Mouse (Mus musculus): Measurements from ENCODE around the gene Ncor2. TPM values are rescaled to one million over a fixed set of nuclear protein-coding genes. Genes with fewer than 3 reads are reported as not detected.

Ncor2 gene
- polyA plus RNA-seq, 1 experiment from 2014 or later, result 17.2 TPM

- ATAC-seq (replicated peaks; ENCODE audit: low FRiP score) (no peak), DNase-seq (ENCODE audit: low spot score) (no peak)
- Histone ChIP-seq H3K36me3 (ENCODE audit: control insufficient read depth, insufficient read depth, low read length) (peaks cover 15% of the 10 kb centered on the region), H3K4me2 (no peak overlapping the region), H3K9ac (ENCODE audit: low read depth, low read length) (no peak overlapping the region), H3K4me3 (ENCODE audit: low read depth, low read length) (no peak overlapping the region), H3K9me3 (ENCODE audit: control insufficient read depth, low read length) (no peaks in the 10 kb centered on the region), H3K27me3 (replicated peaks; ENCODE audit: control insufficient read depth, insufficient read depth, low read length) (no peaks in the 10 kb centered on the region), H3K27ac (ENCODE audit: low read depth, low read length) (no peak overlapping the region), H3K4me1 (replicated peaks; ENCODE audit: control insufficient read depth, insufficient read depth, low read length) (peaks cover 16% of the 10 kb centered on the region)
- WGBS, result 62% methylated on average over 2 of the region's 2 CpGs
These were observed 108.6 kb downstream of the Ncor2 start for GRCm38 (mm10) chr5:125070399-125070798.

GRCm38 (mm10) chr5:125069916-125070315 lies 109.1 kb downstream of the Ncor2 start:
- Histone ChIP-seq H3K9me3 (ENCODE audit: control insufficient read depth, low read length) (no peaks in the 10 kb centered on the region), H3K27ac (ENCODE audit: low read depth, low read length) (no peak overlapping the region), H3K4me2 (no peak overlapping the region), H3K4me3 (ENCODE audit: low read depth, low read length) (no peak overlapping the region), H3K27me3 (replicated peaks; ENCODE audit: control insufficient read depth, insufficient read depth, low read length) (no peaks in the 10 kb centered on the region), H3K4me1 (replicated peaks; ENCODE audit: control insufficient read depth, insufficient read depth, low read length) (peaks cover 16% of the 10 kb centered on the region), H3K9ac (ENCODE audit: low read depth, low read length) (no peak overlapping the region), H3K36me3 (ENCODE audit: control insufficient read depth, insufficient read depth, low read length) (peaks cover 15% of the 10 kb centered on the region)
- ATAC-seq (replicated peaks; ENCODE audit: low FRiP score) (no peak), DNase-seq (ENCODE audit: low spot score) (no peak)
- WGBS, result 77% methylated on average over 5 of the region's 5 CpGs

- H3K36me3 ChIP-seq (ENCODE audit: control insufficient read depth, insufficient read depth, low read length), result peaks cover 15% of the 10 kb centered on the region
- DNase-seq (ENCODE audit: low spot score) (no peak), ATAC-seq (replicated peaks; ENCODE audit: low FRiP score) (no peak)
- no peaks in the 10 kb centered on the region for H3K9me3 ChIP-seq (ENCODE audit: control insufficient read depth, low read length)
- 72% methylated on average over 5 of the region's 5 CpGs for WGBS
- H3K4me2 ChIP-seq, result no peak overlapping the region
- no peak overlapping the region for H3K4me3 ChIP-seq (ENCODE audit: low read depth, low read length)
- no peaks in the 10 kb centered on the region for H3K27me3 ChIP-seq (replicated peaks; ENCODE audit: control insufficient read depth, insufficient read depth, low read length)
- H3K9ac ChIP-seq (ENCODE audit: low read depth, low read length), result no peak overlapping the region
- H3K4me1 ChIP-seq (replicated peaks; ENCODE audit: control insufficient read depth, insufficient read depth, low read length), result peaks cover 13% of the 10 kb centered on the region
- H3K27ac ChIP-seq (ENCODE audit: low read depth, low read length), result no peak overlapping the region
These were observed 109.6 kb downstream of the Ncor2 start for GRCm38 (mm10) chr5:125069426-125069825.

- Histone ChIP-seq H3K9me3 (ENCODE audit: control insufficient read depth, low read length) (no peaks in the 10 kb centered on the region), H3K9ac (ENCODE audit: low read depth, low read length) (no peak overlapping the region), H3K4me1 (replicated peaks; ENCODE audit: control insufficient read depth, insufficient read depth, low read length) (peaks cover 13% of the 10 kb centered on the region), H3K4me2 (no peak overlapping the region), H3K27ac (ENCODE audit: low read depth, low read length) (no peak overlapping the region), H3K36me3 (ENCODE audit: control insufficient read depth, insufficient read depth, low read length) (peaks cover 15% of the 10 kb centered on the region), H3K27me3 (replicated peaks; ENCODE audit: control insufficient read depth, insufficient read depth, low read length) (no peaks in the 10 kb centered on the region), H3K4me3 (ENCODE audit: low read depth, low read length) (no peak overlapping the region)
- ATAC-seq (replicated peaks; ENCODE audit: low FRiP score), result no peak
- no peak for DNase-seq (ENCODE audit: low spot score)
- WGBS, result 73% methylated on average over 16 of the region's 16 CpGs
These were observed 110.6 kb downstream of the Ncor2 start for GRCm38 (mm10) chr5:125068371-125068951.

DNA sequence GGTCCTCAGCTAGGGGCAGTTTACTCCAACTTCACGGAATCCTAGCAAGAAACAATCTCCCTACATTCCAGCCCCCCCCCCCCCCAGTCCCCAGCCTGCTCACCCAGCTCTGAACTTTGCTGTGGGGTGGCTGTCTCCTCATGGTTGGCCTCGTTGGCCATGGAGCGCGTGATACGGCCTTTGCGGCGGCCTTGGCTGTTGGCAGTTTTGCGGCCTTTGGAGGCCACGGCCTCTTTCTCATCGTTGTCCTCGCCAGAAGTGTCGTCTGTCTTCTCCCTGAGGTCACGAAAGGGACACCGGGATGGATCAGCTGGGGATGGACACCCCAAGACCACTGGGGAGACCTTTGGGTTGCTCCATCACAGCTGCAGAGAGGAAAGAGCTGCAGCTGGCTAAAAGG lies 111.3 kb downstream of the Ncor2 start:
- Histone ChIP-seq H3K36me3 (ENCODE audit: control insufficient read depth, insufficient read depth, low read length) (peaks cover 15% of the 10 kb centered on the region), H3K4me1 (replicated peaks; ENCODE audit: control insufficient read depth, insufficient read depth, low read length) (peaks cover 13% of the 10 kb centered on the region)
- no peak for DNase-seq (ENCODE audit: low spot score)

DNA sequence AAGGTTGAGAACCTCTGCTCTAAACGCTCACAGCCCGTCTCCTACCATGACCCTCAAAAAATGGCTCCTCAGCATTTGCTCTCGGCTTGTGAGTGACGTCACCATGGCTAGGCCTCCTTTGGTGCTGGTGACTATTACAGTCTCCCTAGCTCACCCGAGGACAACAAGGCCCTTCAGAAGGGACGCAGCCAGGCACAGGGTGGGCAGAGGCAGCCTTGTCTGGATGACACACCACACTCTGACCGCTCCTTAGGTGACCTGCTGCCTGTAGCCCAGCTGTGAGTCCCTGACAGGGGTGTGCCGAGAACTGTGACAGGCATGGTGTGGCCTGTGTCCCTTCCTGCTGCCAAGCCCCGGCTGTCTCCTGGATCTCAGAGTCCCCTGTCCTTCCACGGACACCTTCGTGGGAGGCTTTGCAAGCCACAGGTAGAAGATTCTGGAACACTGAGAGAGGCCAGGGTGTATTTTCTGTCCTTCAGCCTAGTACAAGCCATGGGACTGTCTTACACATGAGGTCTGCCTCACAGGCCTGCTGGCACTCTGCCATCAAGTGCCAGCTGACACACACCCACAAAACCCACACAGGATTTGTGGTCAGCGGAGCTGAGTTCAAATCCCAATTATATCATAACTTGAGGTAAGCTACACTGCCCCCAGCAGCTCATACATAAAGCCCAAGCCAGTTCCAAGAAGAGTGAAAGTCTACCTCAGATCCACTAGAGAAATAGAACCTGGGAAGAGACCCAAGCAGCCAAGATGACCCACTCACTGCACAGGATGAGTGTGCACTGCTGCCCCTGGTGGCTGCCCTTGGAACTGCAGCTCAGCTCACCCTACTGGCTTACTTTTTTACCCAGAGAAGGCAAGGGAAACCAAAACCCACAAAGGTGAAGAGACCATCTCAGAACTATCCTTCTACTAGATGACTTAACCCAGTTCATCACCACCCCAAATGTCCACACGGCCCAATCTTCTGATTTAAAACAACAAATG lies 112.2 kb downstream of the Ncor2 start:
- Histone ChIP-seq H3K4me2 (no peak overlapping the region), H3K4me1 (replicated peaks; ENCODE audit: control insufficient read depth, insufficient read depth, low read length) (peaks cover 5% of the 10 kb centered on the region; the same call in 1 of the 2 replicates), H3K9ac (ENCODE audit: low read depth, low read length) (no peak overlapping the region), H3K9me3 (ENCODE audit: control insufficient read depth, low read length) (no peaks in the 10 kb centered on the region), H3K27me3 (replicated peaks; ENCODE audit: control insufficient read depth, insufficient read depth, low read length) (no peaks in the 10 kb centered on the region), H3K4me3 (ENCODE audit: low read depth, low read length) (no peak overlapping the region), H3K27ac (ENCODE audit: low read depth, low read length) (no peak overlapping the region), H3K36me3 (ENCODE audit: control insufficient read depth, insufficient read depth, low read length) (peaks cover 15% of the 10 kb centered on the region)
- DNase-seq (ENCODE audit: low spot score), result peak; percentile 63
- ATAC-seq (replicated peaks; ENCODE audit: low FRiP score), result 0 out of 2 replicates have a peak, but pooled peaks have one; percentile 13
- WGBS, result 80% methylated on average over 13 of the region's 13 CpGs

More for the DNA sequence above, 111.3 kb downstream of the Ncor2 start:
- H3K27me3 ChIP-seq (replicated peaks; ENCODE audit: control insufficient read depth, insufficient read depth, low read length), result no peaks in the 10 kb centered on the region
- WGBS, result 85% methylated on average over 14 of the region's 14 CpGs
- no peak overlapping the region for H3K4me3 ChIP-seq (ENCODE audit: low read depth, low read length)
- no peak overlapping the region for H3K27ac ChIP-seq (ENCODE audit: low read depth, low read length)
- no peak for ATAC-seq (replicated peaks; ENCODE audit: low FRiP score)
- H3K9ac ChIP-seq (ENCODE audit: low read depth, low read length), result no peak overlapping the region
- no peaks in the 10 kb centered on the region for H3K9me3 ChIP-seq (ENCODE audit: control insufficient read depth, low read length)
- no peak overlapping the region for H3K4me2 ChIP-seq

DNA sequence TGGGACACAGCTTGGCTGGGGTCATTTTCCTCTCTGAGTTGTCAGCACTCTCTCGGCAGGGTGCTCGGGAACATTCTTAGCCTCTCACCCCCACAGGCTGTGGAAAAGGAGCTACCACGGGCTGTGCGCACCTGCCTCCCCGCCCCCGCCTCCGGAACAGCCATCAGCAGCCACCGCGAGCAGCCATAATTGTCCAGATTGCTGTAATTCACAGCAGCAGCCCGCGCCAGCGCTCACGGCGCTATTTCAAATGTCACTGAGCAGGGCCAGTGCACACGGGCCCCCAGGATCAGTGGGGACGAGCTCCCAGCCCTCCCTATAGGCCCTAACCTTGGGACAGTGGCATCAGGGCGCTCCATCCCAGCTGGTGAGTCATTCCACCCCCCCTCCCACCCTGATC lies 116.0 kb downstream of the Ncor2 start:
- 77% methylated on average over 17 of the region's 17 CpGs for WGBS
- H3K27ac ChIP-seq (ENCODE audit: low read depth, low read length), result no peak overlapping the region

DNA sequence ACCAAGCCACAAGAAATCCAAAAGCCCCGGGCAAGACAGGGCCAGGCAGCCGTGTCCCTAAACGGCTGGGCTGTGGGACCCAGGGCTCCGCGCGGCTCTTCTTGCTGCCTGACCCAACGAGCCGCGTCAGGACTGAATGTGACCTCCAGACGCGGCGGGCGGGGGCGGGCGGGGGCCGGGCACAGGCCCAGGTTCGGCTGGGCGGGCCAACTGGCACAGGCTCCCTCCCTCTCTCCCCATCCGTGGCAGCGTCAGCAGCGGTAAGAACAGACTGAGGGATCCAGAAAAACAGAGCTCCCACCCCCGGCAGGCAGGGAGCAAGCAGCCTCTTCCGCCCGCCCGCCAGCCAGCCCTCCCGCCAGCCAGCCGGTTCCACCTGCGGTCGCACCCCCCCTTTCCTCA lies 120.8 kb downstream of the Ncor2 start:
- H3K9me3 ChIP-seq (ENCODE audit: control insufficient read depth, low read length), result no peaks in the 10 kb centered on the region
- peak overlapping the region; percentile 31 for H3K4me3 ChIP-seq (ENCODE audit: low read depth, low read length)
- peaks cover 7% of the 10 kb centered on the region; the same call in 1 of the 2 replicates for H3K36me3 ChIP-seq (ENCODE audit: control insufficient read depth, insufficient read depth, low read length)
- H3K27ac ChIP-seq (ENCODE audit: low read depth, low read length), result peak overlapping the region; percentile 32; the same call in 1 of the 2 replicates
- H3K4me2 ChIP-seq, result peak overlapping the region; percentile 65
- WGBS, result 2% methylated on average over 29 of the region's 29 CpGs
- DNase-seq (ENCODE audit: low spot score), result no peak
- ATAC-seq (replicated peaks; ENCODE audit: low FRiP score), result no peak
- peak overlapping the region; percentile 46 for H3K9ac ChIP-seq (ENCODE audit: low read depth, low read length)
- H3K27me3 ChIP-seq (replicated peaks; ENCODE audit: control insufficient read depth, insufficient read depth, low read length), result peaks cover 11% of the 10 kb centered on the region
- peaks cover 66% of the 10 kb centered on the region for H3K4me1 ChIP-seq (replicated peaks; ENCODE audit: control insufficient read depth, insufficient read depth, low read length)

More for the DNA sequence above, 116.0 kb downstream of the Ncor2 start:
- Histone ChIP-seq H3K4me2 (no peak overlapping the region), H3K4me1 (replicated peaks; ENCODE audit: control insufficient read depth, insufficient read depth, low read length) (peaks cover 19% of the 10 kb centered on the region), H3K36me3 (ENCODE audit: control insufficient read depth, insufficient read depth, low read length) (peaks cover 9% of the 10 kb centered on the region), H3K4me3 (ENCODE audit: low read depth, low read length) (no peak overlapping the region), H3K9ac (ENCODE audit: low read depth, low read length) (no peak overlapping the region), H3K27me3 (replicated peaks; ENCODE audit: control insufficient read depth, insufficient read depth, low read length) (peaks cover 2% of the 10 kb centered on the region), H3K9me3 (ENCODE audit: control insufficient read depth, low read length) (no peaks in the 10 kb centered on the region)
- no peak for ATAC-seq (replicated peaks; ENCODE audit: low FRiP score)
- DNase-seq (ENCODE audit: low spot score), result no peak
